Mouse (Mus musculus): ENCODE measurements at regions not wholly inside any gene's neighbourhood (a gene's known extent, or its start where the extent isn't known, plus 50 kb on each side); places are given as distances from the start of the nearest gene placed in this dataset.
A peak's percentile ranks its signal among the peaks of the same experiment; 100 is the strongest.

GRCm38 (mm10) chr5:75880088-75880684, 98.1 kb downstream of the Kdr start:
- no peak for DNase-seq (ENCODE audit: low read depth in 1 of 2, low spot score in 2 of 2)

GRCm38 (mm10) chr5:75878361-75878760, 99.9 kb downstream of the Kdr start:
- no peak for DNase-seq (ENCODE audit: low read depth in 1 of 2, low spot score in 2 of 2)

- no peak for DNase-seq (ENCODE audit: low read depth in 1 of 2, low spot score in 2 of 2)
Observed at GRCm38 (mm10) chr5:75877609-75877971, 100.7 kb downstream of the Kdr start.

- no peak for DNase-seq (ENCODE audit: low read depth in 1 of 2, low spot score in 2 of 2)
Observed at GRCm38 (mm10) chr5:75876871-75877608, 101.2 kb downstream of the Kdr start.

- DNase-seq (ENCODE audit: low read depth in 1 of 2, low spot score in 2 of 2): peak in 1 of 2 experiments; percentile 45
Observed at GRCm38 (mm10) chr5:75871120-75871519, 107.1 kb downstream of the Kdr start.

- DNase-seq (ENCODE audit: low read depth in 1 of 2, low spot score in 2 of 2): no peak
Observed at GRCm38 (mm10) chr5:75870666-75871065, 107.6 kb downstream of the Kdr start.

GRCm38 (mm10) chr5:75869535-75869934, 108.7 kb downstream of the Kdr start:
- no peak for DNase-seq (ENCODE audit: low read depth in 1 of 2, low spot score in 2 of 2)

GRCm38 (mm10) chr5:75865096-75865495, 113.2 kb downstream of the Kdr start:
- DNase-seq (ENCODE audit: low read depth in 1 of 2, low spot score in 2 of 2): no peak

GRCm38 (mm10) chr5:75863358-75863757, 114.9 kb downstream of the Kdr start:
- no peak for DNase-seq (ENCODE audit: low read depth in 1 of 2, low spot score in 2 of 2)

- DNase-seq (ENCODE audit: low read depth in 1 of 2, low spot score in 2 of 2): no peak
Observed at GRCm38 (mm10) chr5:75862630-75862991, 115.6 kb downstream of the Kdr start.

GRCm38 (mm10) chr5:75861916-75862629, 116.2 kb downstream of the Kdr start:
- no peak for DNase-seq (ENCODE audit: low read depth in 1 of 2, low spot score in 2 of 2)

- no peak for DNase-seq (ENCODE audit: low read depth in 1 of 2, low spot score in 2 of 2)
Observed at GRCm38 (mm10) chr5:75859316-75859836, 118.9 kb downstream of the Kdr start.

- DNase-seq (ENCODE audit: low read depth in 1 of 2, low spot score in 2 of 2): no peak
Observed at GRCm38 (mm10) chr5:75850855-75851254, 127.4 kb downstream of the Kdr start.

- no peak for DNase-seq (ENCODE audit: low read depth in 1 of 2, low spot score in 2 of 2)
Observed at GRCm38 (mm10) chr5:75847966-75848365, 130.3 kb downstream of the Kdr start.

GRCm38 (mm10) chr5:75847341-75847740, 130.9 kb downstream of the Kdr start:
- no peak for DNase-seq (ENCODE audit: low read depth in 1 of 2, low spot score in 2 of 2)

GRCm38 (mm10) chr5:75846016-75846415, 132.2 kb downstream of the Kdr start:
- DNase-seq (ENCODE audit: low read depth in 1 of 2, low spot score in 2 of 2): no peak

GRCm38 (mm10) chr5:75843807-75844206, 134.5 kb downstream of the Kdr start:
- DNase-seq (ENCODE audit: low read depth in 1 of 2, low spot score in 2 of 2): no peak

GRCm38 (mm10) chr5:75840421-75840820, 137.8 kb downstream of the Kdr start:
- no peak for DNase-seq (ENCODE audit: low read depth in 1 of 2, low spot score in 2 of 2)

- DNase-seq (ENCODE audit: low read depth in 1 of 2, low spot score in 2 of 2): no peak
Observed at GRCm38 (mm10) chr5:75835556-75835961, 142.7 kb downstream of the Kdr start.

- DNase-seq (ENCODE audit: low read depth in 1 of 2, low spot score in 2 of 2): no peak
Observed at GRCm38 (mm10) chr5:75834766-75835555, 143.3 kb downstream of the Kdr start.

GRCm38 (mm10) chr5:75832341-75832740, 145.9 kb downstream of the Kdr start:
- DNase-seq (ENCODE audit: low read depth in 1 of 2, low spot score in 2 of 2): no peak
